Mouse (Mus musculus) ES-Bruce4 (cell line): Measurements from ENCODE around the gene Teddm2. TPM values are rescaled to one million over a fixed set of nuclear protein-coding genes. Genes with fewer than 3 reads are reported as not detected.

Experiments
- H3K27ac ChIP-seq: 2 replicates; pipeline ENCODE4 v1.5.1; 2012; ENCODE audit warnings: low read length, inconsistent platforms; ENCODE audit not compliant: insufficient read depth
- H3K27me3 ChIP-seq: 2 replicates; pipeline ENCODE4 v1.6.1; 2012; ENCODE audit warnings: mild to moderate bottlenecking, low read length, inconsistent platforms; ENCODE audit not compliant: control insufficient read depth, poor library complexity, insufficient read depth, severe bottlenecking
- H3K36me3 ChIP-seq: 2 replicates; pipeline ENCODE4 v1.6.1; 2012; ENCODE audit warnings: inconsistent platforms, mild to moderate bottlenecking, low read length, moderate library complexity; ENCODE audit not compliant: control insufficient read depth, poor library complexity, insufficient read depth, severe bottlenecking
- H3K4me1 ChIP-seq: one replicate; pipeline ENCODE4 v1.8.1; 2011; ENCODE audit warnings: low read length; ENCODE audit not compliant: control insufficient read depth, insufficient read depth
- H3K4me3 ChIP-seq: 2 replicates; pipeline ENCODE4 v1.5.1; 2011; ENCODE audit warnings: low read depth, mild to moderate bottlenecking, low read length
- H3K9ac ChIP-seq: 2 replicates; pipeline ENCODE4 v1.6.1; 2012; ENCODE audit warnings: low read depth, mild to moderate bottlenecking, inconsistent platforms; ENCODE audit not compliant: poor library complexity, severe bottlenecking
- H3K9me3 ChIP-seq: replicated peaks from 2 replicates; pipeline ENCODE4 v1.6.1; 2012; ENCODE audit warnings: mild to moderate bottlenecking, low read length, inconsistent platforms; ENCODE audit not compliant: control insufficient read depth, poor library complexity, insufficient read depth, severe bottlenecking
- CTCF ChIP-seq: IDR thresholded peaks from one replicate; pipeline ENCODE4 v1.8.1; 2011; ENCODE audit warnings: low read depth, low read length
- EP300 ChIP-seq: IDR thresholded peaks from 2 replicates; pipeline ENCODE4 v1.6.1; 2011; ENCODE audit warnings: low read depth, low read length; ENCODE audit not compliant: insufficient read depth
- POLR2A ChIP-seq: IDR thresholded peaks from one replicate; pipeline ENCODE4 v1.8.1; 2011; ENCODE audit warnings: low read length; ENCODE audit not compliant: insufficient read depth
- polyA plus RNA-seq: library from polyadenylated mRNA; stranded (reverse); fragments of >200 nt; gene quantifications from 2 replicates; pipeline ENCODE4 v1.2.4, GENCODE M21; 2011; ENCODE audit warnings: low read depth; ENCODE audit not compliant: missing spikeins, insufficient read depth, insufficient read length

The Teddm2 gene
- polyA plus RNA-seq, 1 experiment, result not detected

GRCm38 (mm10) chr1:153836036-153836435, 64.0 kb downstream of the Teddm2 start:
- no peak overlapping the region for H3K9ac ChIP-seq
- TF ChIP-seq CTCF (no peak), POLR2A (no peak), EP300 (no peak)
- H3K36me3 ChIP-seq, result no peaks in the 10 kb centered on the region
- H3K9me3 ChIP-seq, result no peaks in the 10 kb centered on the region
- H3K27ac ChIP-seq, result no peak overlapping the region
- H3K27me3 ChIP-seq, result no peaks in the 10 kb centered on the region; the same call in 1 of the 2 replicates
- no peaks in the 10 kb centered on the region for H3K4me1 ChIP-seq
- H3K4me3 ChIP-seq, result no peak overlapping the region

- Histone ChIP-seq H3K9ac (no peak overlapping the region), H3K4me1 (no peaks in the 10 kb centered on the region), H3K27me3 (no peaks in the 10 kb centered on the region; the same call in 1 of the 2 replicates), H3K9me3 (no peaks in the 10 kb centered on the region), H3K27ac (no peak overlapping the region), H3K4me3 (no peak overlapping the region), H3K36me3 (no peaks in the 10 kb centered on the region)
- TF ChIP-seq CTCF, result no peak
- TF ChIP-seq POLR2A, result no peak
- no peak for TF ChIP-seq EP300
Observed at GRCm38 (mm10) chr1:153830746-153831145, 69.3 kb downstream of the Teddm2 start.

- no peaks in the 10 kb centered on the region for H3K4me1 ChIP-seq
- peaks cover 2% of the 10 kb centered on the region; the same call in 1 of the 2 replicates for H3K27me3 ChIP-seq
- no peak overlapping the region for H3K4me3 ChIP-seq
- no peak overlapping the region for H3K27ac ChIP-seq
- H3K36me3 ChIP-seq, result no peaks in the 10 kb centered on the region
- no peak overlapping the region for H3K9ac ChIP-seq
- no peaks in the 10 kb centered on the region for H3K9me3 ChIP-seq
- TF ChIP-seq CTCF (no peak), EP300 (no peak), POLR2A (no peak)
Observed at GRCm38 (mm10) chr1:153820216-153820615, 79.8 kb downstream of the Teddm2 start.

GRCm38 (mm10) chr1:153814278-153814677, 85.8 kb downstream of the Teddm2 start:
- no peaks in the 10 kb centered on the region for H3K9me3 ChIP-seq
- no peaks in the 10 kb centered on the region for H3K4me1 ChIP-seq
- H3K9ac ChIP-seq, result no peak overlapping the region
- H3K27ac ChIP-seq, result no peak overlapping the region
- H3K27me3 ChIP-seq, result no peaks in the 10 kb centered on the region
- TF ChIP-seq POLR2A, result no peak
- no peak for TF ChIP-seq EP300
- no peak for TF ChIP-seq CTCF
- H3K36me3 ChIP-seq, result no peaks in the 10 kb centered on the region
- no peak overlapping the region for H3K4me3 ChIP-seq

GRCm38 (mm10) chr1:153807390-153807993, 92.5 kb downstream of the Teddm2 start:
- H3K9ac ChIP-seq, result no peak overlapping the region
- no peaks in the 10 kb centered on the region for H3K36me3 ChIP-seq
- TF ChIP-seq POLR2A, result no peak
- no peak for TF ChIP-seq EP300
- no peak for TF ChIP-seq CTCF
- no peaks in the 10 kb centered on the region for H3K9me3 ChIP-seq
- no peaks in the 10 kb centered on the region; the same call in 1 of the 2 replicates for H3K27me3 ChIP-seq
- H3K27ac ChIP-seq, result no peak overlapping the region
- H3K4me1 ChIP-seq, result no peaks in the 10 kb centered on the region
- no peak overlapping the region for H3K4me3 ChIP-seq

GRCm38 (mm10) chr1:153803530-153803929, 96.5 kb downstream of the Teddm2 start:
- Histone ChIP-seq H3K27me3 (no peaks in the 10 kb centered on the region; the same call in 1 of the 2 replicates), H3K9ac (no peak overlapping the region), H3K9me3 (no peaks in the 10 kb centered on the region), H3K4me3 (no peak overlapping the region), H3K36me3 (no peaks in the 10 kb centered on the region), H3K27ac (no peak overlapping the region), H3K4me1 (no peaks in the 10 kb centered on the region)
- TF ChIP-seq EP300 (no peak), POLR2A (no peak), CTCF (no peak)
